Mouse (Mus musculus) embryonic fibroblast, embryonic 13.5 days (primary cell): ENCODE measurements around the gene Arvcf. TPM values are rescaled to one million over a fixed set of nuclear protein-coding genes. Genes with fewer than 3 reads are reported as not detected.

Source experiments
- H3K27ac ChIP-seq: 2 replicates; pipeline ENCODE4 v1.5.1; 2012; ENCODE audit warnings: low read length, control low read depth, inconsistent platforms; ENCODE audit not compliant: insufficient read depth
- H3K4me1 ChIP-seq: 2 replicates; pipeline ENCODE4 v1.6.1; 2011; ENCODE audit warnings: low read length; ENCODE audit not compliant: control insufficient read depth, insufficient read depth
- H3K4me3 ChIP-seq: 2 replicates; pipeline ENCODE4 v1.5.1; 2011; ENCODE audit warnings: mild to moderate bottlenecking, control low read depth, low read length; ENCODE audit not compliant: insufficient read depth
- CTCF ChIP-seq: IDR thresholded peaks from 2 replicates; pipeline ENCODE4 v1.5.1; 2011; ENCODE audit warnings: mild to moderate bottlenecking, control low read depth, low read length, moderate library complexity, borderline replicate concordance; ENCODE audit not compliant: insufficient read depth
- POLR2A ChIP-seq: IDR thresholded peaks from 2 replicates; pipeline ENCODE4 v1.6.1; 2011; ENCODE audit warnings: low read depth, mild to moderate bottlenecking, control low read depth, low read length, moderate library complexity
- polyA plus RNA-seq: library from polyadenylated mRNA; stranded (reverse); fragments of >200 nt; gene quantifications from 2 replicates; pipeline ENCODE4 v1.2.4, GENCODE M21; 2011; ENCODE audit warnings: low read depth; ENCODE audit not compliant: missing spikeins, insufficient read length

Gene Arvcf
- 6.7 and 8.1 TPM in 2 replicates for polyA plus RNA-seq

GRCm38 (mm10) chr16:18347931-18348600 is at the start of gene Arvcf, which contains the start of gene Tango2:
Gene Arvcf (plus strand): TSS chr16:18348182.
Gene Tango2 (minus strand): TSS chr16:18348103.
- no peak within 1 kb of the TSS for H3K27ac ChIP-seq
- peak within 1 kb of the TSS; percentile 66 for H3K4me3 ChIP-seq
- peaks cover 4% of the 10 kb centered on the region; the same call in 1 of the 2 replicates for H3K4me1 ChIP-seq
- TF ChIP-seq POLR2A = peak; percentile 80
- no peak for TF ChIP-seq CTCF

DNA sequence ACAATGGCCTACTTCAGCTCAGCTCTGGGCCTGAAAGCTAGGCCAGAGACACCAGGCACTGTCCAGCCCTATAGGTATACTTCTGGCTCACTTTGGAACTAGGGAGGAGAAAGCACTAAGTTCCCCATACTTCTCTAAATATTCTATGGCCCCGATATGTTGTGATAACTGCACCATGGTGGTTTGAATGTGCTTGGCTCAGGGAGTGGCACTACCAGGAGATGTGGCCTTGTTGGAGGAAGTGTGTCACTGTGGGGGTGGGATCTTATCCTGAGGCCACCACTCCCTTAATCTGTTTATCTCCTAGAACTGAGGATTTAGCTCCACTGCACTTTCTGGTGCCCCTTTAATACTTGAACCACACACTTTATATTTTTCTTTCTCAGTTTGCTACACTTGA is 39.8 kb upstream of the Arvcf start:
- H3K4me3 ChIP-seq = no peak overlapping the region
- H3K4me1 ChIP-seq = no peaks in the 10 kb centered on the region
- H3K27ac ChIP-seq = no peak overlapping the region
- no peak for TF ChIP-seq POLR2A
- TF ChIP-seq CTCF = no peak

GRCm38 (mm10) chr16:18318992-18319391 is 29.0 kb upstream of the Arvcf start:
- peaks cover 8% of the 10 kb centered on the region; the same call in 1 of the 2 replicates for H3K4me1 ChIP-seq
- TF ChIP-seq POLR2A (no peak), CTCF (no peak)
- no peak overlapping the region for H3K4me3 ChIP-seq
- no peak overlapping the region for H3K27ac ChIP-seq

GRCm38 (mm10) chr16:18321443-18321842 is 26.5 kb upstream of the Arvcf start:
- TF ChIP-seq POLR2A (no peak), CTCF (no peak)
- Histone ChIP-seq H3K4me3 (no peak overlapping the region), H3K27ac (no peak overlapping the region), H3K4me1 (peaks cover 9% of the 10 kb centered on the region; the same call in 1 of the 2 replicates)

DNA sequence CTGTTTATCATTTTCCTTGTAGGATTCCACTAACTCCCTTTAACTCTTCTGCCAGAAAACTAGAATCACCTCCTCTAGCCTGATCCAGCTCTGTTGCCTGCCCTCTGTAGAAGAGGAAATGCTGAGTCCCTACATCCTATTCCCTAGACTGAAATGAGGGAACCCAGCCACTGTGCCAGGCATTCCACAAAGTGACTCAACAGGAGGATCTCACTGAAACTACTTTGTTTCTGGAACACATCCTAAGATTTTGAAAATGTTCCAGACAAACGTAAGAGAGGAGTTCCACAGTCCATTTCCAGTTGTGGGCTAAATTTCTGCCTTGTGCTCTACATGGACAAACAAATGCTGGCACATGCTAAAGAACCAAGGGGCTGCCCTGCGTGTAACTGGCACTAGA is 24.5 kb upstream of the Arvcf start:
- Histone ChIP-seq H3K4me1 (peaks cover 9% of the 10 kb centered on the region; the same call in 1 of the 2 replicates), H3K27ac (peak overlapping the region; percentile 36; the same call in 1 of the 2 replicates), H3K4me3 (no peak overlapping the region)
- TF ChIP-seq POLR2A (no peak), CTCF (no peak)

- no peak for TF ChIP-seq POLR2A
- no peak for TF ChIP-seq CTCF
- Histone ChIP-seq H3K4me1 (peaks cover 9% of the 10 kb centered on the region; the same call in 1 of the 2 replicates), H3K4me3 (no peak overlapping the region), H3K27ac (no peak overlapping the region)
Measured at GRCm38 (mm10) chr16:18324031-18324430, 24.0 kb upstream of the Arvcf start.

GRCm38 (mm10) chr16:18325741-18326140 is 22.2 kb upstream of the Arvcf start:
- Histone ChIP-seq H3K4me1 (peaks cover 9% of the 10 kb centered on the region; the same call in 1 of the 2 replicates), H3K4me3 (no peak overlapping the region), H3K27ac (no peak overlapping the region)
- no peak for TF ChIP-seq POLR2A
- no peak for TF ChIP-seq CTCF

GRCm38 (mm10) chr16:18327936-18328335 is 20.0 kb upstream of the Arvcf start:
- TF ChIP-seq POLR2A (no peak), CTCF (no peak)
- H3K4me3 ChIP-seq = no peak overlapping the region
- peaks cover 9% of the 10 kb centered on the region; the same call in 1 of the 2 replicates for H3K4me1 ChIP-seq
- no peak overlapping the region for H3K27ac ChIP-seq

- no peak overlapping the region for H3K27ac ChIP-seq
Measured at GRCm38 (mm10) chr16:18328524-18328923, 19.5 kb upstream of the Arvcf start.

GRCm38 (mm10) chr16:18333976-18334375 is 14.0 kb upstream of the Arvcf start:
- Histone ChIP-seq H3K4me1 (peaks cover 2% of the 10 kb centered on the region; the same call in 1 of the 2 replicates), H3K4me3 (no peak overlapping the region), H3K27ac (no peak overlapping the region)
- TF ChIP-seq CTCF (no peak), POLR2A (no peak)

More at GRCm38 (mm10) chr16:18328524-18328923, 19.5 kb upstream of the Arvcf start:
- Histone ChIP-seq H3K4me3 (no peak overlapping the region), H3K4me1 (0 out of 2 replicates have a peak, but pooled peaks cover 5% of the 10 kb centered on the region)
- TF ChIP-seq CTCF (no peak), POLR2A (no peak)
